Mouse (Mus musculus) small intestine, adult 2 months (tissue): ENCODE data around the gene Psd4. TPM values are rescaled to one million over a fixed set of nuclear protein-coding genes. Genes with fewer than 3 reads are reported as not detected.
A peak's percentile ranks its signal among the peaks of the same experiment; 100 is the strongest.

ENCODE experiments used
- H3K27ac ChIP-seq: fragments of 200-500 bp; 2 replicates; pipeline ENCODE4 v1.5.1; 2012; ENCODE audit warnings: low read depth, low read length, control low read depth, inconsistent platforms; ENCODE audit not compliant: insufficient read depth
- H3K27me3 ChIP-seq: fragments of 200-500 bp; 2 replicates; pipeline ENCODE4 v1.6.1; 2012; ENCODE audit warnings: mild to moderate bottlenecking, moderate library complexity, low read length, inconsistent platforms; ENCODE audit not compliant: control insufficient read depth, insufficient read depth
- H3K36me3 ChIP-seq: fragments of 200-500 bp; 2 replicates; pipeline ENCODE4 v1.6.1; 2012; ENCODE audit warnings: mild to moderate bottlenecking, low read length, control low read depth, inconsistent platforms; ENCODE audit not compliant: control insufficient read depth, insufficient read depth
- H3K4me1 ChIP-seq: fragments of 200-500 bp; 2 replicates; pipeline ENCODE4 v1.6.1; 2012; ENCODE audit warnings: low read length, inconsistent platforms, mixed read lengths; ENCODE audit not compliant: control insufficient read depth, insufficient read depth, insufficient read length
- H3K4me3 ChIP-seq: fragments of 200-500 bp; 2 replicates; pipeline ENCODE4 v1.5.1; 2012; ENCODE audit warnings: low read depth, mild to moderate bottlenecking, control low read depth, inconsistent platforms, low read length, moderate library complexity
- CTCF ChIP-seq: fragments of 200-500 bp; IDR thresholded peaks from 2 replicates; pipeline ENCODE4 v1.5.1; 2012; ENCODE audit warnings: low read depth, mild to moderate bottlenecking, control low read depth, inconsistent platforms, low read length, moderate library complexity, mixed read lengths; ENCODE audit not compliant: insufficient replicate concordance, insufficient read length; ENCODE audit errors: extremely low read depth
- POLR2A ChIP-seq: fragments of 200-500 bp; IDR thresholded peaks from 2 replicates; pipeline ENCODE4 v1.6.1; 2012; ENCODE audit warnings: low read depth, mild to moderate bottlenecking, control low read depth, inconsistent platforms, low read length, moderate library complexity
- WGBS: fragments of 180-500 bp; shearing (Covaris S2); methylation state at CpG from one replicate; pipeline ENCODE4 v1.1.7; 2018; 5-methylcytosine and 5-hydroxymethylcytosine counted together
- polyA plus RNA-seq: library from polyadenylated mRNA; depleted of rRNA; stranded (reverse); fragments of >200 nt; gene quantifications from 2 replicates; pipeline ENCODE4 v1.2.3, GENCODE M21; 2012

Psd4 gene
- polyA plus RNA-seq, 1 experiment: 14.0 TPM

DNA sequence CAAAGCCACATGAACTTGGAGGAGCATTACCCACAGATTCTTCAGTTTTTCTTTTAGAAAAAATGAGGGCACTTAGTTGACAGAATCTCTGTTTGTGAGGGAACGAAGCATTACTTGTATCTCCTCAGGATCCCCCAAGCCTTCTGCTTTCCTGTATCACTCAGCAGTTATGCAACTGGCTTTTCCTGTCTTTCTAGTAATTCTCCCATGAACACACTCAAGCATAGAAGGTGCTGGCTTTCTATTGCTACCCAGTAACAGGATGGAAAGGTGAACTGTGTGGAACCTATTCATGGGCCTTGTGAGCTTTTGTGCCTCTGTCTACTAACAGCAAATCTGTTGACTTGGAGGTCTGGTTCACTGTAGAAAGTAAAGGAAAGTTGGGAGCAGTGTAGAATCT, 19.5 kb upstream of the Psd4 start:
- Histone ChIP-seq H3K4me3 (no peak overlapping the region), H3K27ac (no peak overlapping the region), H3K36me3 (no peaks in the 10 kb centered on the region), H3K27me3 (no peaks in the 10 kb centered on the region), H3K4me1 (no peaks in the 10 kb centered on the region)
- WGBS: 87% methylated on average over 1 of the region's 1 CpGs
- TF ChIP-seq POLR2A: no peak
- TF ChIP-seq CTCF: no peak

DNA sequence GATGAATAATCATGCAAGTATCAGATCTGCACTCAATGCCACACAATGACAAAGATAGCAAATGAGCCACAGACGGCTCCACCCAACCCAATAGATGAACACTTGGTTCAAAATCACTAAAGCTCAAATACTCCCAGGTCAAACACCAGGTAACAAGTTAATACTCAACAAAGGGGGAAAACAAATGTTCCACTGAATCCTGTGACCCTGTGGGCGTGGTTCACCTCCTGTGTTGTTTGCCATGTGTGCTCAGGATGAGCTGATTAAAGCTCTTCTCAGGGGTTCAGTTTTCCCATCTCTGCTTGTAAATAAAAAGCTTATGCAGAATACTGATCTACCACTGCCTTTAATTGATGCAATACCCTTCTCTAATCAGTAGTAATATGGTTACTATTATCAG, 16.2 kb upstream of the Psd4 start:
- H3K27ac ChIP-seq: no peak overlapping the region
- H3K36me3 ChIP-seq: no peaks in the 10 kb centered on the region
- H3K4me3 ChIP-seq: no peak overlapping the region
- no peak for TF ChIP-seq POLR2A
- TF ChIP-seq CTCF: no peak
- WGBS: 70% methylated on average over 2 of the region's 2 CpGs
- H3K4me1 ChIP-seq: no peaks in the 10 kb centered on the region
- H3K27me3 ChIP-seq: no peaks in the 10 kb centered on the region

DNA sequence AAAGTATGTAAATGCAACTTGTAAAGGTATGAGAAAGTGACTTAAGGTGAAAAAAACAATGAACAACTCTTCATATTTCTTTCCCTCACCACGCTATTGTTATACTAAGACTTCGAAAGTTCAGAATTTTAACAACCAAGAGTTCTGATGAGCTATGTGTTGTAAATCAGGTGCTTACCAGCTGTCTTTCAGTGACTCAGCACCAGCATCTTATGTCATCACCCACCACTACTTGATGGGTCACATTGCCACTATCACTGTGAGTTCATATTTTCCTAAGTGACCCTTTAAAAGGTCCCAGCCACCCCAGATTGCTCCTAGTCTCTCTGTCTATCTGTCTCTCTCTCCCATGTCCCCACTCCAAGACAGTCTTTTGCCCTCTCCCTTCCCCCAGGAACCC, 14.3 kb upstream of the Psd4 start:
- Histone ChIP-seq H3K27ac (no peak overlapping the region), H3K4me1 (no peaks in the 10 kb centered on the region), H3K27me3 (no peaks in the 10 kb centered on the region), H3K4me3 (no peak overlapping the region), H3K36me3 (no peaks in the 10 kb centered on the region)
- 97% methylated on average over 2 of the region's 2 CpGs for WGBS
- TF ChIP-seq POLR2A (no peak), CTCF (no peak)

DNA sequence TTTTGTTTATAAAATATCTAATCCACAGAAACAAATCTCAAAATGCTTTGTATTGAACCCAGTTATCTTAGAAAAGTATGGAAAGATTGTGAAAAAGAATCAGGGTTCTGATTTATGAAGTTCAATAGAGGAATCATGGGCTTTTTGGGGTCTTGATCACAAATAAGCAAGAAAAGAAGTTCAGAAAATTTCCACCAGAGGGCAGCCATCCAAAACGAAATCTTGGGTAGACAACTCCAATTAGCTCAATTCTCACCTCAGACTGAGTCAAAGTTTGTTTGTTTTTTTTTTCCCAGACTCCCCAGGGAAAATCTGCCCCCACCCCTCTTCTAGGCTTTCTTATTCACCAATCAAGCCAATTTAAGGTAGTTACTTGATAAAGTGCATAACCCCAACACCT, 9.7 kb upstream of the Psd4 start:
- Histone ChIP-seq H3K27me3 (no peaks in the 10 kb centered on the region), H3K4me1 (no peaks in the 10 kb centered on the region), H3K27ac (no peak overlapping the region), H3K36me3 (no peaks in the 10 kb centered on the region), H3K4me3 (no peak overlapping the region)
- 0% methylated on average over 1 of the region's 1 CpGs for WGBS
- TF ChIP-seq CTCF: no peak
- TF ChIP-seq POLR2A: no peak

DNA sequence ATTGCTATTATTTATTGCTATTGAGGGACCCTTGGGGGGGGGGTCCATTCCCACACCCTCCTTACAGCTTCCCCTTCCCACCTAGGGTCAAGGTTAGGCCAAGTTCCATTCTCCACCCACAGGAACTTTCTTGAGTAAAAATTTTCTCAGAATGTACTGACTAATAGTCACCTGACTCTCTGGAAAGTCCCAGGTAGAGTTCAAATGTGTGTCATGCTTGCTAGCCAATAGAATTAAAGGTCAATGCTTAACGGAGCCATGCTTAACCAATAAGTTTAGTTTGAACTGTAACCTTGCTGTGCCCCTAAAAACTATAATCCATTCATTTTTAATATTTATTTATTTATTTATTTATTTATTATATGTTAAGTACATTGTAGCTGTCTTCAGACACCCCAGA, 8.0 kb upstream of the Psd4 start:
- H3K27ac ChIP-seq: no peak overlapping the region
- TF ChIP-seq CTCF (no peak), POLR2A (no peak)

DNA sequence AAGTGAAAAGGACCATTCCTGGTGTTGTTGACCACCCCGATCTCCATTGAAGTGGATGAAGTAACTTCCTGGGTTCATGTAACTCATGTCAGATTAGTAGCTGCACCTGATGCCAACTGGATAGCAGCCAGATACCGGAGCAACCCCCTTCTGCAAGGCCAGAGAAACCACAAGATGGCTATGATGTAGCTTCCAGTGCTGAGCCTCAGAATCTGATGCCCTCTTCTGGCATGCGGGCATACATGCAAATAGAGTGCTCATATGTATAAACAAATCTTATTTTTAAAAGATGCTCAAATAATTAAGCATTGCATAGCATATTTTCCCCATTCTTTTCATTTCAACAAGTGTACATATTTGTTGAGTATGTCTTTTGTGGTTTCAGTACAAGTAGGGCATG, 3.6 kb upstream of the Psd4 start:
- H3K27ac ChIP-seq: no peak overlapping the region
- TF ChIP-seq CTCF: no peak
- TF ChIP-seq POLR2A: no peak
- H3K4me1 ChIP-seq: peaks cover 10% of the 10 kb centered on the region
- 34% methylated on average over 3 of the region's 3 CpGs for WGBS
- no peaks in the 10 kb centered on the region for H3K27me3 ChIP-seq
- no peak overlapping the region for H3K4me3 ChIP-seq
- H3K36me3 ChIP-seq: no peaks in the 10 kb centered on the region

More for the DNA sequence above, 8.0 kb upstream of the Psd4 start:
- Histone ChIP-seq H3K4me1 (no peaks in the 10 kb centered on the region), H3K27me3 (no peaks in the 10 kb centered on the region), H3K4me3 (no peak overlapping the region), H3K36me3 (no peaks in the 10 kb centered on the region)
- 40% methylated on average over 1 of the region's 1 CpGs for WGBS

DNA sequence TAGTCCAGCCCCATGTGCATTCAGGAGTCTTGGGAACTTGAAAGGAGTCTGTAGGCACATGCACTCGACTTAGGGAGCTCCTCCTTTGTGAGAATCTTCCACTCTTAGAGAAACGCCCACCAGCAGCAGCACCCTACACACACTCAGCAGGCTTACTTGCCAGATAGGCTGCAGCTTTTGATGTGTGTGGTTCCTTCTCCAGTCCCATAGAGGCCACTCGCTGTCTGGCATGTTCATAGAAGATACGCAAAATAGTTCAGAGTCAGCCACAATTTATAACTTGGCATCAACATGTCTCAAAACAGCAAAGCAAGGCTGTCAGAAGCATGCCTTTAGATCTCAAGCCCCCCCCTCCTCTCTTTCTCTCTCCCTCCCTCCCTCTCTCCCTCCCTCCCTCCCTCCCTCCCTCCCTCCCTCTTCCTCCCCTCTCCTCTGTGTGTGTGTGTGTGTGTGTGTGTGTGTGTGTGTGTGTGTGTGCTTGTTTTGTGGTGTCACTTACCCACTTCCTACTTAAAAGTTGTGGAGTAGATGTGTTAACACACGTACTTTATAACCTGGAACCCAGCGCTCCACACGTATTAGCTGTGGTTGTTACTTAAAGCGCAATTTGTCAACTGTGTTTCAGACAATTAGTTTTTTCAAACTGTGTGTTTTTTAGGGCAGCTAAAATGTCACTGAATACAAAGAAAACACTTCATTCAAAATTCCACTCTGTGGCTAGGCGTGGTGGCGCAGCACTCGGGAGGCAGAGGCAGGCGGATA, 985 bp upstream of the Psd4 start:
- 72% methylated on average over 12 of the region's 12 CpGs for WGBS
- TF ChIP-seq POLR2A: no peak
- no peak for TF ChIP-seq CTCF

DNA sequence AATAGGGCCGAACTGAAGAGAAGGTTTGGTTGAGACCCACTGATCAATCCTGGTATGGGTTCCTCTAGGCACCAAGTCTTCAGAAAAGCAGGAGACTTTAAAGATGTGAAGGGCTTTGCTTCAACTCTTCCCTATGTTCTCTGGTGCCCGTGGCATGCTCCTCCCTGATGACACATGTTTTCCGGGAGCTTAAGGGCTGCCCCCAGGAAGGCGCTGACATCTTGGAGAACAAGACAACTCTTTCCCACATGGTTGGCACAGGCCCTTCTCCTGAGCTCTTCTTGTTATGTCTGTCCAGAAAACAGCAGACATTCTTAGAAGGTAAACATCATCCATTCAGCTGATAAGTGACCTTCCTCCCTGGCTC, 498 bp downstream of the Psd4 start:
- Histone ChIP-seq H3K27me3 (no peaks in the 10 kb centered on the region), H3K27ac (peak overlapping the region; percentile 43; the same call in 1 of the 2 replicates), H3K4me1 (peaks cover 12% of the 10 kb centered on the region), H3K4me3 (peak overlapping the region; percentile 67), H3K36me3 (no peaks in the 10 kb centered on the region)
- WGBS: 20% methylated on average over 4 of the region's 4 CpGs
- TF ChIP-seq POLR2A: no peak
- TF ChIP-seq CTCF: no peak

More for the DNA sequence above, 985 bp upstream of the Psd4 start:
- H3K4me1 ChIP-seq: peaks cover 12% of the 10 kb centered on the region
- no peaks in the 10 kb centered on the region for H3K36me3 ChIP-seq
- no peaks in the 10 kb centered on the region for H3K27me3 ChIP-seq
- H3K4me3 ChIP-seq: no peak overlapping the region
- no peak overlapping the region for H3K27ac ChIP-seq
